Mouse (Mus musculus) hindbrain, embryonic 15.5 days (tissue): ENCODE data around the gene Slc6a9. TPM values are rescaled to one million over a fixed set of nuclear protein-coding genes. Genes with fewer than 3 reads are reported as not detected.

ENCODE experiments used
- ATAC-seq: fragments of 200-750 bp; cut with Nextera tagmentation; 2 replicates; pipeline ENCODE4 v1.8.0; 2017; ENCODE audit warnings: low read depth, moderate number of reproducible peaks, moderate TSS enrichment; ENCODE audit not compliant: low FRiP score
- H3K27ac ChIP-seq: fragments of 300-500 bp; sonication (generic); replicated peaks from 2 replicates; pipeline ENCODE4 v1.5.1; 2015; ENCODE audit warnings: mild to moderate bottlenecking, inconsistent platforms
- H3K27me3 ChIP-seq: fragments of 300-500 bp; sonication (generic); 2 replicates; pipeline ENCODE4 v1.6.1; 2015; ENCODE audit warnings: control low read depth, inconsistent platforms
- H3K36me3 ChIP-seq: fragments of 300-500 bp; sonication (generic); 2 replicates; pipeline ENCODE4 v1.6.1; 2015; ENCODE audit warnings: control low read depth, inconsistent platforms
- H3K4me1 ChIP-seq: fragments of 300-500 bp; sonication (generic); replicated peaks from 2 replicates; pipeline ENCODE4 v1.6.1; 2015; ENCODE audit warnings: control low read depth, inconsistent platforms
- H3K4me2 ChIP-seq: fragments of 300-500 bp; sonication (generic); 2 replicates; pipeline ENCODE4 v1.6.1; 2015; ENCODE audit warnings: moderate library complexity, mild to moderate bottlenecking, inconsistent platforms
- H3K4me3 ChIP-seq: fragments of 300-500 bp; sonication (generic); 2 replicates; pipeline ENCODE4 v1.5.1; 2015; ENCODE audit warnings: mild to moderate bottlenecking, inconsistent platforms
- H3K9ac ChIP-seq: fragments of 300-500 bp; sonication (generic); 2 replicates; pipeline ENCODE4 v1.6.1; 2015; ENCODE audit warnings: inconsistent platforms
- H3K9me3 ChIP-seq: fragments of 300-500 bp; sonication (generic); 2 replicates; pipeline ENCODE4 v1.6.1; 2016; ENCODE audit warnings: control low read depth, inconsistent platforms
- WGBS: fragments of 180-500 bp; shearing (Covaris S2); methylation state at CpG from one replicate; pipeline ENCODE4 v1.1.7; 2015; 5-methylcytosine and 5-hydroxymethylcytosine counted together
- polyA plus RNA-seq: library from polyadenylated mRNA; unstranded; fragments of >200 nt; fragmentation: Nextera tagmentation; extraction: Ambion mirVana; gene quantifications from 2 replicates; pipeline ENCODE4 v1.2.1, GENCODE M21; 2015

Slc6a9 gene
- polyA plus RNA-seq, 1 experiment from 2014 or later = 48.1 TPM

DNA sequence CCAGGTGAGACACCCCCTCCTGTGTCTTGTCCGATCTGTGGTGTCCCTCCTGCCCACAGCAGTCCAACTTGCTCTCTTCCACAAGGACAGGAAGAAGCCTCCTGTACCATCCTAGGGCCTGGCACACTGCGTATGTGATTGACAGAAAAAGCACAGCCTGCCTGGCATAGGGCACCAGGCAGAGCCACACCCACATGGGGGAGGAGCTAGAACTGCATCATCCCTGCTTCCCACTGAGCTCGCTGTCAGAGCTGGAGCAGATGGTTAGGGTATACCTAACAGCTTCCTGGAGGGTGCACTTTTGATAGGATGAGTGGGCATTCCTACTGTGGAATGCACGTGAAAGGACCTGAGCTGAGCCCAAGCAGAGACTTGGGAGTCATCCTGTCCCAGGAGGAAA lies 28.5 kb downstream of the Slc6a9 start:
- Histone ChIP-seq H3K36me3 (no peaks in the 10 kb centered on the region), H3K27ac (no peak overlapping the region), H3K4me1 (peaks cover 9% of the 10 kb centered on the region; the same call in 1 of the 2 replicates), H3K4me2 (no peak overlapping the region), H3K4me3 (no peak overlapping the region), H3K27me3 (no peaks in the 10 kb centered on the region), H3K9me3 (no peaks in the 10 kb centered on the region), H3K9ac (no peak overlapping the region)
- 18% methylated on average over 4 of the region's 4 CpGs for WGBS
- peak; percentile 72; the same call in 1 of the 2 replicates for ATAC-seq

- no peak overlapping the region for H3K9ac ChIP-seq
- WGBS = 56% methylated on average over 9 of the region's 9 CpGs
- H3K27me3 ChIP-seq = no peaks in the 10 kb centered on the region
- H3K36me3 ChIP-seq = no peaks in the 10 kb centered on the region
- H3K4me2 ChIP-seq = no peak overlapping the region
- no peak for ATAC-seq
- H3K4me3 ChIP-seq = no peak overlapping the region
- H3K9me3 ChIP-seq = no peaks in the 10 kb centered on the region
- peaks cover 16% of the 10 kb centered on the region; the same call in 1 of the 2 replicates for H3K4me1 ChIP-seq
- H3K27ac ChIP-seq = no peak overlapping the region
Observed at GRCm38 (mm10) chr4:117866083-117866482, 31.8 kb downstream of the Slc6a9 start.

GRCm38 (mm10) chr4:117867000-117867399 lies 32.7 kb downstream of the Slc6a9 start:
- Histone ChIP-seq H3K27me3 (no peaks in the 10 kb centered on the region), H3K9me3 (no peaks in the 10 kb centered on the region), H3K4me1 (peaks cover 16% of the 10 kb centered on the region; the same call in 1 of the 2 replicates), H3K36me3 (no peaks in the 10 kb centered on the region), H3K9ac (no peak overlapping the region), H3K4me2 (no peak overlapping the region), H3K4me3 (no peak overlapping the region), H3K27ac (no peak overlapping the region)
- 77% methylated on average over 6 of the region's 6 CpGs for WGBS
- no peak for ATAC-seq

DNA sequence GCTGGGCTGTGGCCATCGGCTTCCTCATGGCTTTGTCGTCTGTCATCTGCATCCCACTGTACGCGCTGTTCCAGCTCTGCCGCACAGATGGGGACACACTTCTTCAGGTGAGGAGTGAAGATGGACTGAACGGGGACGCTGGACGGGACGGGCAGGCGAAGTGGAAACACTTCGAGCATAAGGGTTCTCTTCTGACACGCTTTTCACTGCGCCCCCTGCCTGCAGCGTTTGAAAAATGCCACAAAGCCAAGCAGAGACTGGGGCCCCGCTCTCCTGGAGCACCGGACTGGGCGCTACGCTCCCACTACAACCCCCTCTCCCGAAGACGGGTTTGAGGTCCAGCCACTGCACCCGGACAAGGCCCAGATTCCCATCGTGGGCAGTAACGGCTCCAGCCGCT lies 33.5 kb downstream of the Slc6a9 start:
- H3K4me1 ChIP-seq = peaks cover 21% of the 10 kb centered on the region; the same call in 1 of the 2 replicates
- H3K36me3 ChIP-seq = no peaks in the 10 kb centered on the region
- no peak overlapping the region for H3K9ac ChIP-seq
- H3K4me3 ChIP-seq = no peak overlapping the region
- H3K27me3 ChIP-seq = no peaks in the 10 kb centered on the region
- H3K4me2 ChIP-seq = no peak overlapping the region
- no peak overlapping the region for H3K27ac ChIP-seq
- 13% methylated on average over 24 of the region's 24 CpGs for WGBS
- H3K9me3 ChIP-seq = no peaks in the 10 kb centered on the region
- ATAC-seq = no peak

DNA sequence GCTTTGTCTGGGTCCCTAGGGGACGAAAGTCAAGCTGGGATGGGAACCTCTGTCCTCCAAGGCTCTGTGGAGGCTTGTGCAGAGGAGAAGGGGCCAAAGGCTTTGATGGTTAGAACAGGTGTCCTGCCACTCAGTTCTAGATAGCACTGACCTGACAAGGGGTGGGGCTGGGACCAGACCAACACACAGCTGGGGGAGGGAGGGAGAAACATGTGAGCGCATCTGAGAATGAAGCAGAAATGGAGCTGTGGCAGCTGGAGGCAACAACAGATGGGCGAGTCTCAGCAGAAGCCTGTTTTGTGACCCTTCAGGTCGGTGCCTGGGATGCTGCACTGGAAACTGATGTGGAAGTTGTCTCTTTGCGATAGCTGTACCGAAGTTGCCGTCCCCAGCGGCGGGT lies 35.0 kb downstream of the Slc6a9 start:
- 65% methylated on average over 9 of the region's 9 CpGs for WGBS
- Histone ChIP-seq H3K36me3 (peaks cover 9% of the 10 kb centered on the region; the same call in 1 of the 2 replicates), H3K4me3 (no peak overlapping the region), H3K9ac (no peak overlapping the region), H3K27me3 (no peaks in the 10 kb centered on the region), H3K4me1 (peaks cover 21% of the 10 kb centered on the region; the same call in 1 of the 2 replicates), H3K4me2 (no peak overlapping the region), H3K9me3 (no peaks in the 10 kb centered on the region), H3K27ac (no peak overlapping the region)
- no peak for ATAC-seq

DNA sequence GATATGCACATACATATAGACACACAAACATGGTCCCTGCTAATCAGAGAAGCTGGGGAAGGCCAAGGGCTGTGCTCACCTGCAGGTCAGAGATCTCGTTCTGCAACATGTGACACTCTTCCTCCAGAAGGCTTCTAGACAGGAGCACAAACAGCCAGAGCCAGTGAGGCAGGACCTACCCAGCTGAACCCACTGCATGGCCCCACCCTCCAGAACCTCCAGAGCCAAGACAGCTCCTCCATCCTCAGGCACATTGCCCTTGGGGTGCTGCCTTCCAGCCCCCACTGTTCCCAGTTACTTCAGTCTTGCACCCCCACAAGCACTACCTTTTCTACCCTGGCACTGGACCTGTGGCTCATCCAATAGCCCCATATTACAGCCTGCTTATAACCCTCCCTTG lies 36.1 kb downstream of the Slc6a9 start:
- H3K4me2 ChIP-seq = no peak overlapping the region
- H3K4me3 ChIP-seq = no peak overlapping the region
- peaks cover 21% of the 10 kb centered on the region; the same call in 1 of the 2 replicates for H3K4me1 ChIP-seq
- no peaks in the 10 kb centered on the region for H3K27me3 ChIP-seq
- WGBS = 63% methylated on average over 1 of the region's 1 CpGs
- no peaks in the 10 kb centered on the region for H3K9me3 ChIP-seq
- no peak overlapping the region for H3K27ac ChIP-seq
- peaks cover 14% of the 10 kb centered on the region; the same call in 1 of the 2 replicates for H3K36me3 ChIP-seq
- H3K9ac ChIP-seq = no peak overlapping the region
- no peak for ATAC-seq

DNA sequence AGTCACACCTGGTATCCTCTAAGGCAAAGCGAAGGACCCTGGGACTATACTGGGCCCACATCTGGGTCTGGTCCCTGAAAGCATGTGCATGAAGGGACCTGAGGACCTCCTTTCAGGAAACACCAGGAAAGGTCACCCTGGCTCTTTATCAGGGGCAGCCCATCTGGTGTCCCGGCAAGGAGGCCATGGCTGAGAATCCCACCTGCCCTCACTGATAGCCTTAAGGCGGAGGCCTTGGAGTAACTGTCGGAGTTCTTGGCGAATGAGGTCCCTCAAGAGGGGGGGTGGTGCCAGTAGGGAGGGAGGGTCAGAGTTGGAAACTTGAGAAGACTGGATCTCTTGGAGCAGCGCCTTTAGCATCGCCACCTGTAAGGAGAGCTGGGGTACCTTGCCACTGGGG lies 37.5 kb downstream of the Slc6a9 start:
- no peak overlapping the region for H3K4me3 ChIP-seq
- ATAC-seq = no peak
- no peak overlapping the region for H3K4me2 ChIP-seq
- H3K36me3 ChIP-seq = peaks cover 27% of the 10 kb centered on the region
- H3K27ac ChIP-seq = no peak overlapping the region
- H3K9ac ChIP-seq = no peak overlapping the region
- H3K9me3 ChIP-seq = no peaks in the 10 kb centered on the region
- H3K27me3 ChIP-seq = no peaks in the 10 kb centered on the region
- H3K4me1 ChIP-seq = peaks cover 15% of the 10 kb centered on the region; the same call in 1 of the 2 replicates
- WGBS = 70% methylated on average over 7 of the region's 7 CpGs

- WGBS = 5% methylated on average over 14 of the region's 14 CpGs
- Histone ChIP-seq H3K4me3 (no peak within 1 kb of the TSS), H3K4me2 (peak within 1 kb of the TSS; percentile 36), H3K27ac (no peak within 1 kb of the TSS), H3K9ac (no peak within 1 kb of the TSS), H3K9me3 (no peaks in the 10 kb centered on the region), H3K4me1 (peaks cover 15% of the 10 kb centered on the region; the same call in 1 of the 2 replicates), H3K27me3 (no peaks in the 10 kb centered on the region), H3K36me3 (peaks cover 33% of the 10 kb centered on the region)
- no peak for ATAC-seq
Observed at GRCm38 (mm10) chr4:117872471-117872886, 38.2 kb downstream of the Slc6a9 start, which contains the start of gene Ccdc24. Ccdc24 (minus strand) TSS chr4:117872557.

GRCm38 (mm10) chr4:117873615-117874014 lies 39.3 kb downstream of the Slc6a9 start:
- H3K27me3 ChIP-seq = no peaks in the 10 kb centered on the region
- no peak for ATAC-seq
- H3K4me3 ChIP-seq = no peak overlapping the region
- no peak overlapping the region for H3K27ac ChIP-seq
- H3K4me2 ChIP-seq = no peak overlapping the region
- H3K36me3 ChIP-seq = peaks cover 34% of the 10 kb centered on the region
- H3K9me3 ChIP-seq = no peaks in the 10 kb centered on the region
- peaks cover 15% of the 10 kb centered on the region for H3K4me1 ChIP-seq
- WGBS = 91% methylated on average over 9 of the region's 9 CpGs
- H3K9ac ChIP-seq = no peak overlapping the region

DNA sequence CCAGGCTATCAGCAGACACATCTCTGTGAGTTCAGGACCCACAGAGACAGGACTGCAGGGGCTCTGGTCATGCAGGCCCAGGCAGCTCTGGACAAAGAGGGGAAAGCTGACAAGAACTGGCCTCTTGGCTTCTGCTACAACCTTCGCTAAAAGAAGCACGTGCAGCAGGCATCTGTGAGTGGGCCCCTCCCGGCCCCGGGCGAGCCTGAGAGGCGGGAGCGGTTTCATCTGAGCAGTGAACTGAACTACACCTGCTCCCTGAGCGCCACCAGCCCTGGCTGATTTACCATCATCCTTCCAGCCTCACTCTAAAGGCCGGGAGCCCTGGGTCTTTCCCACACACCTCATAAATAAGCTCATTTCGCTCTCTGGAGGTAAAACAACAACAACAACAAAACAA lies 44.0 kb downstream of the Slc6a9 start:
- Histone ChIP-seq H3K27me3 (no peaks in the 10 kb centered on the region), H3K4me3 (no peak overlapping the region), H3K27ac (no peak overlapping the region), H3K4me2 (no peak overlapping the region), H3K9me3 (no peaks in the 10 kb centered on the region), H3K4me1 (peaks cover 33% of the 10 kb centered on the region), H3K9ac (no peak overlapping the region), H3K36me3 (peaks cover 36% of the 10 kb centered on the region)
- 54% methylated on average over 10 of the region's 10 CpGs for WGBS
- no peak for ATAC-seq

DNA sequence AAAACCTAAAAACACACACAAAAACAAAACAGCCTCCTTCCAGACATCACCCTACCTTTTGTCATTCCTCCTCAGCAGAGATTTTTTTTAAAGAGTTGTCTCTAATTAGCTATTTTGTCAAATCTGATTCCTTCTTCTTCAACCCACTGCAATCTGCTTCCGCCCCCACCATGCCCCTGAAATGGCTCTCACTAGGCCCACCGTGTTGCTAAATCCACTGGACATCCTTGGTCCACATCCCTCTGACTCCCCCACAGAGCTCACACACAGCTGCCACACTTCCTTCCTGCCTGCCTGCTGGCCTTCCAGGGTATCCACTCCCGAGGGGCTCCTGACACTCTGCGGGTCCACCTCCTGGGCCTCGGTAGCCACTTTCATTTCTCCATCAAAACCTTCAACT lies 44.4 kb downstream of the Slc6a9 start:
- Histone ChIP-seq H3K36me3 (peaks cover 32% of the 10 kb centered on the region), H3K27me3 (no peaks in the 10 kb centered on the region), H3K4me1 (peaks cover 36% of the 10 kb centered on the region), H3K27ac (no peak overlapping the region), H3K9me3 (no peaks in the 10 kb centered on the region), H3K9ac (no peak overlapping the region), H3K4me3 (no peak overlapping the region), H3K4me2 (no peak overlapping the region)
- whole genome bisulfite sequencing = 76% methylated on average over 5 of the region's 5 CpGs
- ATAC-seq = no peak

DNA sequence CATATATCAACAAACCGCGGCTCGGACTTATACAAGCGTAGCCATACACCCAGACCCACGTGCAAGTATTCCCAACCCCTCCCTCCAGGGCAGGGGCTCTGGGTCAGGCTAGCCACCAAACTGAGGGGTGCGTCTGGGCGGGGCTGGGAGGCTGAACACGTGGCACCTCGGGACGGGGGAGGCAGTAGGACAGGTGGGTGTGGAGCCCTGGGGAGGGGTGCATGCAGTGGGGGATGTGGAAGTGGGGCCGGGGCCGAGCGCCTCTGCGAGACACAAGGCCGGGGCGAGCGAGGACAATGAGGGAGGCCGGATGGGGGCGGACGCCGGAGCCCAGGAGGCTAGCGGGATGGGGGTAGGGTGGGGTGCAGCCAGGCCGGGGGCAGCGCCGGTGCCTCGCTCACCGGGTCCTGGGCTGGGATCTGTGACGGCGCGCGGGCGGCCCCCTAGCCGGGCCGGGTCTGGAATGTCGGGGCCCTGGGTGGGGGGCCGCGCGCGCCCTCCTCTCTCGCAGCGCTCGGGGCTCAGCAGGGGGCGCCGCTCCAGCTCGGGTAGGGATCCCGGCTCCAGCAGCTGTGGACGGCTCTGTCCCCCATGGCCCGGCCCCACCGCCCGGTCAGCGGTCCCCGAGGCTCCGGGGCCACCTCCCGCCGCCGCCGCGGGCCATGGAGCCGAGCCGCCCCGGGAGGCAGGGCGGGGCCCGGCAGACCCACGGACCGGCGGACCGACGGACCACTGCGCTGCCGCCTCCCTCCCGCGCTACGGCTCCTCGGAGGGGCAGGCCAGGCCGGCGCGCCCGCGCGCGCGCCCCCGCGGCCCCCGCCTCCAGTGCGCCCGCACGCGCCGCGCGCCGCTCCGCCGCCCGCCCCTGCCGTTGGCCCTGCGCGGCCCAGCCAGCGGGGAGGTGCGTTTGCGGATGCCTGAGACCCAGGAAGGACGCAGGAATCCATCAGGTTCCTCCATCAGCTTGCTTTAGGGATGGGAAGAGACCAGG lies 48.7 kb downstream of the Slc6a9 start, which contains the start of gene B4galt2:
Gene B4galt2, minus strand, starts transcription at position 787 of the 991 bp plus-strand sequence.
- Histone ChIP-seq H3K9ac (peak within 1 kb of the TSS; percentile 94), H3K4me1 (peaks cover 66% of the 10 kb centered on the region), H3K27me3 (no peaks in the 10 kb centered on the region), H3K27ac (peak within 1 kb of the TSS; percentile 89), H3K4me2 (peak within 1 kb of the TSS; percentile 94), H3K36me3 (peaks cover 18% of the 10 kb centered on the region), H3K4me3 (peak within 1 kb of the TSS; percentile 81), H3K9me3 (no peaks in the 10 kb centered on the region)
- 2% methylated on average over 77 of the region's 103 CpGs for WGBS
- ATAC-seq = peak; percentile 47
